Mouse (Mus musculus) ES-E14 (cell line): ENCODE data around the gene Tmem170b.

Source experiments
- HCFC1 ChIP-seq: IDR thresholded peaks from 2 replicates; pipeline ENCODE4 v1.6.1; 2012; ENCODE audit warnings: low read length, inconsistent platforms, borderline replicate concordance; ENCODE audit not compliant: insufficient read depth
- MAFK ChIP-seq: IDR thresholded peaks from 2 replicates; pipeline ENCODE4 v1.6.1; 2014; ENCODE audit warnings: mild to moderate bottlenecking, low read depth, low read length, inconsistent platforms; ENCODE audit not compliant: insufficient read depth

GRCm38 (mm10) chr13:41660052-41660793 is 54.5 kb downstream of the Tmem170b start:
- TF ChIP-seq MAFK (no peak), HCFC1 (no peak)
